Mouse (Mus musculus) liver, embryonic 11.5 days (tissue): ENCODE data around the gene Bmp5. TPM values are rescaled to one million over a fixed set of nuclear protein-coding genes. Genes with fewer than 3 reads are reported as not detected.

Source experiments
- microRNA-seq: library from miRNA; unstranded; fragments of <30 nt; microRNA quantifications from one replicate; pipeline ENCODE4, GENCODE M21; 2017; ENCODE audit warnings: borderline number of aligned reads
- polyA plus RNA-seq: library from polyadenylated mRNA; unstranded; fragments of >200 nt; fragmentation: Nextera tagmentation; extraction: Ambion mirVana; gene quantifications from 2 replicates; pipeline ENCODE4 v1.2.1, GENCODE M21; 2014

The Bmp5 gene
- polyA plus RNA-seq, 1 experiment from 2014 or later, result 4.6 TPM

Small RNA genes within 50 kb of the gene (microRNA-seq; reads per million reads assigned to microRNA genes)
- not detected for gene Gm44355

Other genes starting within 250 kb of the Bmp5 start
- 63.2 and 63.6 TPM in 2 replicates for gene Tmod3, start 215.7 kb upstream of the Bmp5 start, polyA plus RNA-seq
- 2.8 and 3.1 TPM in 2 replicates for gene Tmod2, start 164.0 kb upstream of the Bmp5 start, polyA plus RNA-seq
- gene Lysmd2, start 149.6 kb upstream of the Bmp5 start, polyA plus RNA-seq, result 10.1 and 10.8 TPM in 2 replicates
- 0.08 and 0.38 TPM in 2 replicates for gene Scg3, start 91.3 kb upstream of the Bmp5 start, polyA plus RNA-seq
- gene Hmgcll1, start 239.5 kb downstream of the Bmp5 start, polyA plus RNA-seq, result 0.70 and 1.5 TPM in 2 replicates